Mouse (Mus musculus): ENCODE measurements at regions not wholly inside any gene's neighbourhood (a gene's known extent, or its start where the extent isn't known, plus 50 kb on each side); places are given as distances from the start of the nearest gene placed in this dataset.

DNA sequence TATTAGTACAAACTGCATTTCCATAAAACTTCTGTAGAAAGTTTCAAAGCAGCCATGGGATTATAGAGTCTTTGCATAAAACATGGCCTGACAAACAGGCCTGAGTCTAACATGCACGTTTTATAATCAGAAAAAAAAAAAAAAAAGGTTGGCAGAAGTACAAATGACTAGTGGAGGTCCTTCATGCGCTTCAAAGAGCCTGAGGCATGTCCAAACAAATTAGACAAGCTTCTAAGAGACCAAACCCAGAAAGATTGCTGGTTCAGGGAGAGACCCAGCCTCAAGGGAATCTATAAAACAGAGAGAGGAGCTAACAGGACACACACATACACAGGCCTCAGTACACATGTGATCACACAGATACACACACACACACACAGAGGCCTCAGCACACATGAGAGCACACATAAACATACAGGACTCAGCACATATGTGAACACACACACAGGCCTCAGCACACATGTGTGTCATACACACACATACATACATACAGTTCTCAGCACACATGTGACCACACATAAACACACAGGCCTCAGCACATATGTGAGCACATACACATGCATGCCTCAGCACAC is 57.0 kb upstream of the Gnaq start:
- no peak for DNase-seq (ENCODE audit: low read depth, low spot score)

DNA sequence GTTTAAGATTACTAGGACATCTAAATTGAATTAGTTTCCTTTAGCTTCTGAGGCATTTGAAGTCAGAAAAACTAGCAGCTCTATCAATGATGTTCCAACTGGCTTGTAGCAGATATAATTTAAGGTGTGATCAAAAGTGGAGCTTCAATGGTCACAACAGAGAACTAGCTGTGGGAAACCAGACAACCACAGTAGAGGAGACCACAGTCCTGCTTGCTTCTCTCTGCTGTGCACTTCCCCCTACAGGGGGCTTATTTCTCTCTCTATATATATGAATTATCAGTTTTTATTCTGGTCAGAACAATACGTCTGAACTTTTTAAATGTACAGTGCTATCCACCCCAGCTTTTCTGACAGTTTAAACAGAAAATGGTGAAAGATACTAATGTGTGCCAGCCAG is 57.6 kb upstream of the Gnaq start:
- DNase-seq (ENCODE audit: low read depth, low spot score), result no peak

GRCm38 (mm10) chr19:16067314-16067713 is 65.3 kb upstream of the Gnaq start:
- no peak for DNase-seq (ENCODE audit: low read depth, low spot score)

- DNase-seq (ENCODE audit: low read depth, low spot score), result no peak
Measured at GRCm38 (mm10) chr19:16064911-16065310, 67.7 kb upstream of the Gnaq start.

- DNase-seq (ENCODE audit: low read depth, low spot score), result peak; percentile 62
Measured at GRCm38 (mm10) chr19:16063916-16064580, 68.6 kb upstream of the Gnaq start.

GRCm38 (mm10) chr19:16063533-16063915 is 69.1 kb upstream of the Gnaq start:
- DNase-seq (ENCODE audit: low read depth, low spot score), result no peak

GRCm38 (mm10) chr19:16061821-16062220 is 70.8 kb upstream of the Gnaq start:
- DNase-seq (ENCODE audit: low read depth, low spot score), result no peak

DNA sequence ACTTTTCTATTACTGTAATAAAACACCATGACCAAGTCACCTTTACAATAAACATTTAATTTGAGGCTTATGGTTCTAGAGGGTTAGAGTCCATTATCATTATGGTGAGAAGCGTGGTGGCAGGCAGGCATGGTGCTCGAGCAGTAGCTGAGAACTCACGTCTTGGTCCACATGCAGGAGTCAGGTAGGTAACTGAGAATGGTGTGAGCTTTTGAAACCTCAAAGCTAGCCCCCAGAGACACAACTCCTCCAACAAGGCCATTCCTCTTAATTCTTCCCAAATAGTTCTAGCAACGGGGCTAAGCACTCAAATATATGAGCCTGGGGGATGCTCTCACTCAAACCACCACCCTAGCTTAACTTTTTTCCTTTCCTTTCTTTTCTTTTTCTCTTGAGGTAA is 73.6 kb upstream of the Gnaq start:
- no peak for DNase-seq (ENCODE audit: low read depth, low spot score)

DNA sequence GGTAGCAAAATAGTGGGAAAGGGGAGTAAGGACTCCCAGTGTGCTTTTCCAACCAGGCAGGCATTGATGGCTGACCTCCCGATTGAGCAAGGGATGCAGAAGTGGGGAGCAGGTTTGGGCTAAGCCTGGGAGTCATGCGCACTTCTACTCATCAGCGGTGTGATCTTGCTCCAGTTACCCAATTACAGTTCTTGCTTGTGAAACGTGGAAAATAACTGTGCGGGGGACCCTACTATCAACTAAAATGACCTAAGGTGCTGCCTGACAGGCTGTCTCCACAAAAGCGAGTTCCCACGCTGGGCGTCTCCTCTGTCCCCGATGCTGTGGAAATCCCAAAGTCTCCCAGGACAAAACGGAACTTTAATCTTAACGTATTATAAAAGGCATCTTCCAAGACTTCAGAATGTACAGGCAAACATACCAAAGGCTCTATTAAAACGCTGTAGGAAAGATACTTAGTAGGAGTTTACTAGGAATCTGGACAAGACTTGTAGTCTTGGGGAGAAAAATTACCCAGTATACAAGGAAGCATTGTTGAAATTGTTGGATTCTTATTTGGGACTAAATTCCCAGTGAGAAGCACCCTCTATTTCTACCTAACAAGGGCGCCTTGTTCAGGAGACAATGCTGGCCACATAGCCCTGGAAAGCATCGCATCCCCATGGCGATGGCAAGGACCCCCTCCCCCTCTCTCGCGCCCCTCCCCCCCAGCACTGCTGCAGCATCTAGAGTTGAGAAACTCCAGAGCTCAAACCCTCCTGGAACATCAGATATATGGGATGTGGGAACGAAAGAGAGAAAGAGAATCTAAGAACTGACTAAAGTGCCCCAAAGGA is 65.6 kb upstream of the Cep78 start:
- DNase-seq (ENCODE audit: low read depth, low spot score), result no peak

DNA sequence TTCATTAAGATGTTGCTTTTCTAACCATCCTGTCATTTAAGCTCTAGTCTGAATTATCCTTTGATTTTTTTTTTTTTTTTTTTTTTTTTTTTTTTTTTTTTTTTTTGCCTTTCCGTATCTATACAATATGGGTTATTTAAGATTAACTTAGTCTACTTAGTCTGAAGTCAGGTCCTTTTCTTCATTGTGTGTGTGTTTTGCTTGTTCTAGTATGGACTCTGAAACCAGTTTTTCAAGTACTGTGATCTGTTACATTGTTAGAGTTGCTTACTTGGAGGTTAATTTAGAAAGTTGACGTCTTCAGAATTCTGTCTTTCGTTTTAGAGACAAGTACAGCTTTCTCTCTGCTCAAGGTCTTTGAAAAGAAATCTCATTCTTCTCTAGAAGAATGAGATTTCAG is 64.9 kb upstream of the Cep78 start:
- no peak for DNase-seq (ENCODE audit: low read depth, low spot score)

DNA sequence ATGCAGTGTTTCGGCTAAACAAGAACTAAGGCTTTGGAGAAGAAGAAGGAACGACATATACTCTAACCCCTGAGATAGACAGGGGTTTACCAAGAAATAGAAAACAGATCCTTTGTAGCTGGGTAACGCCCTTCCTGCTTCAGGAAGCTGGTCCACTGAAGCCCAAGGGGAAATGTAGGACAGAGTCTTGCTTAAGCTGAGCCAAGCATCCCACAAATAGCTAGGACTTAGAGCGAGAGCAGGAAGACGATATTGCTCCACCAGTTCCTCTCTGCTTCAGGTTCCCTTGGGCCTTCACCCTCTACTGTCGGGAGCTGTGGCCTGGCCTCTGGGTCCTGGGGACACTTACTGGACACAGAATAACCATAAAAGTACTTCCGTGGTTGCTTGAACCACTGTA is 62.2 kb upstream of the Cep78 start:
- no peak for DNase-seq (ENCODE audit: low read depth, low spot score)

DNA sequence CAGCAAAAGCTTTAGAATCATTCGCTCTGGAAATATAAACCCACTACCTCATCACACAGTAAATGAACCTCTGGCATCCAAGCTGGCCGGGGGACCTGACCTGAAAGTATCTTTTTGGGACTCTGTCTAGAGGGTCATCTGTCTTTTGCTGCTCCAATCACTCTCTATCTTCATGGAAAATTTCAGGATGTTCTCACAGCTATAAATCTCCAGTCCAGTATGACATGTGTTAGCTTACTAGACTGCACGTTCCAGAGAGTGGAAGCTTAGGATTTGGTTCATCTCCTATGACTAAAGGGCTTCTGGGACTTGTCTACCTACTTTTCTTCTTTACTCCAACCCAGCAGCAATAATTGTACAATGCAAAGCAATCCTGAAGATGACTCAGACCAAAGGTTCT is 60.5 kb upstream of the Cep78 start:
- DNase-seq (ENCODE audit: low read depth, low spot score), result no peak

DNA sequence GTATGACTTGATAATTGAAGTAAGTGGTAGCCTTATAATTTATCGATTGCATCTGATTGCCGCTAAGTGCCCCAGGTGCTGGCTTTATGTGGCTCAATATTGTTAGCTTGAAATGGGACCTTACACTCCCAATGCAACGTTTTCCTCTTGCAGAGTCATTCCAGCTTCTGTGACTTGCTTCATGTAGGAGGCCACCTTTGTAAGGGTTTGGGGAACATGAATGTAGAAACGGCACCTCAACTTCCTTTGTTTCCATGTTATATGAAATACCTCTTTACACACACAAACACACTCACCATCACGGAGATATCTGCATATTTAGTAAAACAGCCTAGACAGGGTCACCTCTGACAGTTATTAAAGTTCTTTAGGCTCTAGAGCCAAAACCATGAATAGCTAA is 59.4 kb upstream of the Cep78 start:
- no peak for DNase-seq (ENCODE audit: low read depth, low spot score)

DNA sequence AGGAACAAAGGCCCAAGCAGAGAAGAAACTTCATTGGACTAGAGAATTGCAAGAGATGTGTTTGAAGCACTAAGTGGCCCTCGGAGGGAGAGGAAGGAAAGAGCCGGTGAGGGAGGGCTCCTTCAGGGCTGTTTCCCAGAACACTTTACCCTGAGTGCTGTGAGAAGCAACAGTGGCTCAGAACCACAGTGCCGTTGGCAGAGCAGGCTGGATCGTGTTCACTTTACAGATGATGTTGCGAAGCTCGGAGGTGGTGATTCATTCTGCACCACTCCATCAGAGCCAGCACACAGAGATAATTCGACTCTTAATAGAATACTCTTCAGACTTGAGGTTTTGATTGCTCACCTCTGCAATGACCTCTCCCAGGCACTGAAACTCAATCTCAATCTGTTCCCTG is 58.2 kb upstream of the Cep78 start:
- DNase-seq (ENCODE audit: low read depth, low spot score), result no peak

DNA sequence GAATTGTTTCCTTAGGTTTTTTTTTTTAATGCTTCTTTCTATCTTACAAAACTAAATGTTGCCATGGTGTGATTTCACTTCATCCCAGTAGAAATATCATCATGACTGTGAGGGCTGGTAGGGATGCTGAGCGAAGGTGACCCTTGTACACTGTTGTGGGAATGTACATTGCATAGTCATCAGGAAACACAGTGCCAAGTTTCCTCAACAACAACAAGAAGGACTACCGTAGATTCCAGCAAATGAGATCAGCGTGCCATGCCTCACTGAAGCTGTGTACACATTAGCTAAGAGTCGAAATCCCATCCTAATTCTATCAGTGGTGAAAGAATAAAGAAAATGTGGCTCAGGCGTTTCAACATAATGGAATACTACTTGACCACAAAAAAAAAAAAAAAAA is 57.1 kb upstream of the Cep78 start:
- DNase-seq (ENCODE audit: low read depth, low spot score), result no peak

DNA sequence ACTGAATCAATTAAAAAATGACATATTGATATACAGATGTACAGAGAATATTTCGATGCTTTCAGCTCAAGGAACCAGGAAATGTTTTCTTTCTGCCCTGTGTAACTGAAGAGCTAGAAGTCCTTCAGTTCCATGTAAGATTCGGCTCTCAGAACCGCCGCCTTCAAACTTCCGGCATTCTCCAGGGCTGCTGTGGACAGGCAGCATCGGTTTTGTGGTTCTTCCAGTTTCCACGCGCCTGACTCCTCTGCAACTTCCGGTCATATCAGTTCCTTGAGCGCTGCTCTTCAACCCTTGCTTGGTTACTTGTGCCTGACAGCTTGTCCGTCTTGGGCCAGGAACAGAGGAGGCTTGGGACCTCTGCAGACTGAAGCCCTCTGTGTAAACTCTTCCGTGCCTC is 53.0 kb upstream of the Cep78 start:
- no peak for DNase-seq (ENCODE audit: low read depth, low spot score)
